Mouse (Mus musculus): ENCODE results near the gene Esd. TPM values are rescaled to one million over a fixed set of nuclear protein-coding genes. Genes with fewer than 3 reads are reported as not detected.
A peak's percentile ranks its signal among the peaks of the same experiment; 100 is the strongest.

The Esd gene
- polyA plus RNA-seq, 1 experiment, result 853 TPM

GRCm38 (mm10) chr14:74699241-74699640, 32.9 kb upstream of the Esd start:
- no peak overlapping the region for H3ac ChIP-seq (ENCODE audit: control insufficient read depth, insufficient read length, low read depth)
- no peak overlapping the region for H3K4me3 ChIP-seq (ENCODE audit: insufficient read depth, poor library complexity, severe bottlenecking)
- TF ChIP-seq MYOD1 (IDR thresholded peaks at IDR 0.05; ENCODE audit: control insufficient read depth, insufficient read length, low read depth) (no peak), FOSL1 (IDR thresholded peaks at IDR 0.05; ENCODE audit: insufficient read depth, low read length, poor library complexity, severe bottlenecking) (no peak), CEBPB (IDR thresholded peaks at IDR 0.05; ENCODE audit: low read depth) (no peak), USF1 (IDR thresholded peaks at IDR 0.05; ENCODE audit: low read depth) (no peak), MAX (IDR thresholded peaks at IDR 0.05) (no peak), CTCF (IDR thresholded peaks at IDR 0.05; ENCODE audit: control insufficient read depth, insufficient read depth, insufficient read length) (no peak), MYOG (IDR thresholded peaks at IDR 0.05; ENCODE audit: control insufficient read depth, extremely low read depth, insufficient read length) (no peak)
- no peaks in the 10 kb centered on the region for H3K36me3 ChIP-seq (ENCODE audit: control insufficient read depth, insufficient read depth)
- no peaks in the 10 kb centered on the region for H3K79me3 ChIP-seq (ENCODE audit: low read depth)
- H3K27me3 ChIP-seq (ENCODE audit: control insufficient read depth, insufficient read depth, insufficient read length), result no peaks in the 10 kb centered on the region
- H3K79me2 ChIP-seq (ENCODE audit: control insufficient read depth, insufficient read depth), result no peaks in the 10 kb centered on the region

GRCm38 (mm10) chr14:74703930-74704329, 28.2 kb upstream of the Esd start:
- no peaks in the 10 kb centered on the region for H3K79me2 ChIP-seq (ENCODE audit: control insufficient read depth, insufficient read depth)
- TF ChIP-seq MYOD1 (IDR thresholded peaks at IDR 0.05; ENCODE audit: control insufficient read depth, insufficient read length, low read depth) (no peak), CEBPB (IDR thresholded peaks at IDR 0.05; ENCODE audit: low read depth) (no peak), MAX (IDR thresholded peaks at IDR 0.05) (no peak), MYOG (IDR thresholded peaks at IDR 0.05; ENCODE audit: control insufficient read depth, extremely low read depth, insufficient read length) (no peak), USF1 (IDR thresholded peaks at IDR 0.05; ENCODE audit: low read depth) (no peak), CTCF (IDR thresholded peaks at IDR 0.05; ENCODE audit: control insufficient read depth, insufficient read depth, insufficient read length) (no peak), FOSL1 (IDR thresholded peaks at IDR 0.05; ENCODE audit: insufficient read depth, low read length, poor library complexity, severe bottlenecking) (no peak)
- no peaks in the 10 kb centered on the region for H3K27me3 ChIP-seq (ENCODE audit: control insufficient read depth, insufficient read depth, insufficient read length)
- no peak overlapping the region for H3K4me3 ChIP-seq (ENCODE audit: insufficient read depth, poor library complexity, severe bottlenecking)
- no peaks in the 10 kb centered on the region for H3K36me3 ChIP-seq (ENCODE audit: control insufficient read depth, insufficient read depth)
- no peaks in the 10 kb centered on the region for H3K79me3 ChIP-seq (ENCODE audit: low read depth)
- H3ac ChIP-seq (ENCODE audit: control insufficient read depth, insufficient read length, low read depth), result no peak overlapping the region

GRCm38 (mm10) chr14:74709054-74709453, 23.0 kb upstream of the Esd start:
- Histone ChIP-seq H3K79me3 (ENCODE audit: low read depth) (no peaks in the 10 kb centered on the region), H3K36me3 (ENCODE audit: control insufficient read depth, insufficient read depth) (no peaks in the 10 kb centered on the region), H3ac (ENCODE audit: control insufficient read depth, insufficient read length, low read depth) (no peak overlapping the region), H3K27me3 (ENCODE audit: control insufficient read depth, insufficient read depth, insufficient read length) (no peaks in the 10 kb centered on the region), H3K4me3 (ENCODE audit: insufficient read depth, poor library complexity, severe bottlenecking) (no peak overlapping the region), H3K79me2 (ENCODE audit: control insufficient read depth, insufficient read depth) (no peaks in the 10 kb centered on the region)
- no peak for TF ChIP-seq USF1 (IDR thresholded peaks at IDR 0.05; ENCODE audit: low read depth)
- TF ChIP-seq MAX (IDR thresholded peaks at IDR 0.05), result no peak
- TF ChIP-seq MYOD1 (IDR thresholded peaks at IDR 0.05; ENCODE audit: control insufficient read depth, insufficient read length, low read depth), result no peak
- TF ChIP-seq CEBPB (IDR thresholded peaks at IDR 0.05; ENCODE audit: low read depth), result no peak
- no peak for TF ChIP-seq MYOG (IDR thresholded peaks at IDR 0.05; ENCODE audit: control insufficient read depth, extremely low read depth, insufficient read length)
- no peak for TF ChIP-seq CTCF (IDR thresholded peaks at IDR 0.05; ENCODE audit: control insufficient read depth, insufficient read depth, insufficient read length)
- TF ChIP-seq FOSL1 (IDR thresholded peaks at IDR 0.05; ENCODE audit: insufficient read depth, low read length, poor library complexity, severe bottlenecking), result no peak

GRCm38 (mm10) chr14:74723541-74723940, 8.6 kb upstream of the Esd start:
- no peaks in the 10 kb centered on the region for H3K79me3 ChIP-seq (ENCODE audit: low read depth)
- H3K4me3 ChIP-seq (ENCODE audit: insufficient read depth, poor library complexity, severe bottlenecking), result no peak overlapping the region
- no peaks in the 10 kb centered on the region for H3K27me3 ChIP-seq (ENCODE audit: control insufficient read depth, insufficient read depth, insufficient read length)
- no peaks in the 10 kb centered on the region for H3K36me3 ChIP-seq (ENCODE audit: control insufficient read depth, insufficient read depth)
- TF ChIP-seq CEBPB (IDR thresholded peaks at IDR 0.05; ENCODE audit: low read depth), result no peak
- TF ChIP-seq CTCF (IDR thresholded peaks at IDR 0.05; ENCODE audit: control insufficient read depth, insufficient read depth, insufficient read length), result no peak
- no peak for TF ChIP-seq MYOD1 (IDR thresholded peaks at IDR 0.05; ENCODE audit: control insufficient read depth, insufficient read length, low read depth)
- no peak for TF ChIP-seq MYOG (IDR thresholded peaks at IDR 0.05; ENCODE audit: control insufficient read depth, extremely low read depth, insufficient read length)
- TF ChIP-seq USF1 (IDR thresholded peaks at IDR 0.05; ENCODE audit: low read depth), result no peak
- no peak for TF ChIP-seq FOSL1 (IDR thresholded peaks at IDR 0.05; ENCODE audit: insufficient read depth, low read length, poor library complexity, severe bottlenecking)
- TF ChIP-seq MAX (IDR thresholded peaks at IDR 0.05), result no peak
- no peaks in the 10 kb centered on the region for H3K79me2 ChIP-seq (ENCODE audit: control insufficient read depth, insufficient read depth)
- H3ac ChIP-seq (ENCODE audit: control insufficient read depth, insufficient read length, low read depth), result no peak overlapping the region

GRCm38 (mm10) chr14:74731221-74732078, 647 bp upstream of the Esd start:
- peaks cover 44% of the 10 kb centered on the region for H3K79me2 ChIP-seq (ENCODE audit: control insufficient read depth, insufficient read depth)
- TF ChIP-seq CTCF (IDR thresholded peaks at IDR 0.05; ENCODE audit: control insufficient read depth, insufficient read depth, insufficient read length), result no peak
- TF ChIP-seq CEBPB (IDR thresholded peaks at IDR 0.05; ENCODE audit: low read depth), result no peak
- TF ChIP-seq USF1 (IDR thresholded peaks at IDR 0.05; ENCODE audit: low read depth), result no peak
- no peak for TF ChIP-seq FOSL1 (IDR thresholded peaks at IDR 0.05; ENCODE audit: insufficient read depth, low read length, poor library complexity, severe bottlenecking)
- no peak for TF ChIP-seq MYOG (IDR thresholded peaks at IDR 0.05; ENCODE audit: control insufficient read depth, extremely low read depth, insufficient read length)

More at GRCm38 (mm10) chr14:74731221-74732078, 647 bp upstream of the Esd start:
- Histone ChIP-seq H3K79me3 (ENCODE audit: low read depth) (peaks cover 36% of the 10 kb centered on the region), H3ac (ENCODE audit: control insufficient read depth, insufficient read length, low read depth) (peak overlapping the region; percentile 60), H3K36me3 (ENCODE audit: control insufficient read depth, insufficient read depth) (peaks cover 26% of the 10 kb centered on the region), H3K4me3 (ENCODE audit: insufficient read depth, poor library complexity, severe bottlenecking) (peak overlapping the region; percentile 12), H3K27me3 (ENCODE audit: control insufficient read depth, insufficient read depth, insufficient read length) (no peaks in the 10 kb centered on the region)
